Mouse (Mus musculus): Measurements from ENCODE around the gene Limk2. TPM values are rescaled to one million over a fixed set of nuclear protein-coding genes. Genes with fewer than 3 reads are reported as not detected.

The Limk2 gene
- polyA plus RNA-seq, 1 experiment from 2014 or later = 82.2 TPM

DNA sequence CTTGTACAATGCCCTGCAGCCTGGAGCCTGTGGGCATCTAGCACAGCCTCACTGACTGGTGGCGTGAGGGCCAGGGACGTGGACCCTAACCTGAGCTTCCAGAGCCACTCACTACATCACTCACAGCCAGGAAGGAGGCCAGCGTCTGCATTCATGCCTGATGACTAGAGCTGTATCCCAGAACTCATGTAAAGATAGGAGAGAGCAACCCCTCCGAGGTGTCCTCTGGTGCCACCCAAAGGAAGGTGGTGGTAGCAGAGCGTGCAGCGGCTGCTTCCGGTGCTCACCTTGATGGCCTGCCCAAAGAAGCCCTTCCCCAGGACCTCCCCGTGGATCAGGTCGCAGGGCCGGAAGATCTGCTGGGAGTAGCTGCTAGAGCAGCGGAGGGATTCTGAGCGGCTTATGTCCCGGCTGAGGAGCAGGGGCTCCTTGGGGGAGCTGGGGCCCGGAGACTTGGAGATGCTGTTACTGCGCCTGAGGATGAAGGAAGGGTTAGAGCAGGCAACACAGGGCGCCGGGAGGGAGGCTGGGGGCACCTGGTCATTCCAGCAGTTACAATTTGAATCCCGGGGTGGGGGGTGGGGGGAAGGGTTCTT lies 55.9 kb downstream of the Limk2 start:
- H3K27ac ChIP-seq = no peak overlapping the region
- no peaks in the 10 kb centered on the region for H3K9me3 ChIP-seq
- no peaks in the 10 kb centered on the region for H3K27me3 ChIP-seq (ENCODE audit: insufficient read depth, poor library complexity, severe bottlenecking)
- H3K4me3 ChIP-seq = no peak overlapping the region
- DNase-seq (ENCODE audit: low spot score) = no peak
- H3K36me3 ChIP-seq = peaks cover 87% of the 10 kb centered on the region
- H3K4me1 ChIP-seq (replicated peaks) = peaks cover 14% of the 10 kb centered on the region
- 48% methylated on average over 18 of the region's 18 CpGs for WGBS

DNA sequence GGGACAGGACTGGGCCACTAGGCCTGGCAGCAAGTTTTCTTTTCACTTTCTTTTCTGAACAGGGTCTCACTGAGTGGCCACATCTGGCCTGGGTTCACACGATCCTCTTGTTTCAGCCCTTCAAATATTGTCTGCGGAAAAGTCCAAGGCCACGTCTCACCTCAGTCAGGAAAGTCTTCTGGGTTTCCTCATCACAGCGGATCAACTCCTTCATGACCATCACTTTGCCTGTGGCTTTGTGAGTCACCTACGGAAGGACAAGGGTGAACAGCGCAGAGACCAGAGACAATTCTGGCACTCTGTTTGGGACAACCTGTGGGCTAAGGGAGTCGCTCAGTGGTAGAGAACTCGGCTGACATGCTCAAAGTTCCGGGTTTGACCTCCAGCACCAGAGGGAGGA lies 56.9 kb downstream of the Limk2 start:
- no peak overlapping the region for H3K4me3 ChIP-seq
- peaks cover 23% of the 10 kb centered on the region for H3K4me1 ChIP-seq (replicated peaks)
- peaks cover 81% of the 10 kb centered on the region for H3K36me3 ChIP-seq
- no peak overlapping the region for H3K27ac ChIP-seq
- H3K9me3 ChIP-seq = no peaks in the 10 kb centered on the region
- no peak for DNase-seq (ENCODE audit: low spot score)
- no peaks in the 10 kb centered on the region for H3K27me3 ChIP-seq (ENCODE audit: insufficient read depth, poor library complexity, severe bottlenecking)
- 90% methylated on average over 9 of the region's 9 CpGs for WGBS

DNA sequence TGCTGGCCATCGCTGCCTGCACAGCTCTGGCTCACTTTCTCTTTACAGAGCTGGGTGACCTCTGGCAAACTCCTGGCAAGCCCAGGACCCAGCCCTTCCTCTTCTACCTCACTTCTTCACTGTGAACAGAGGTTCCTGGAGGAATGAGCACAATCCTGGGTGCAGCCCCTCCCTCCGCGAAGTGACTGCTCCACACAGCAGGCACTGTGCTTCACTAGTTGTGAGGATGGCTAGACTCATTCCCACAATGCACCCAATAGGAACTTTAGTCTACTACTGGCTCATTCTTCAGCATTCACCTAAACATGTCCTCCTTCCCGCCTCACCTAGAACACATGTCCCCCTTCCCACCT lies 59.7 kb downstream of the Limk2 start:
- H3K27ac ChIP-seq = 0 out of 2 replicates have a peak overlapping the region, but pooled peaks have one; percentile 80

DNA sequence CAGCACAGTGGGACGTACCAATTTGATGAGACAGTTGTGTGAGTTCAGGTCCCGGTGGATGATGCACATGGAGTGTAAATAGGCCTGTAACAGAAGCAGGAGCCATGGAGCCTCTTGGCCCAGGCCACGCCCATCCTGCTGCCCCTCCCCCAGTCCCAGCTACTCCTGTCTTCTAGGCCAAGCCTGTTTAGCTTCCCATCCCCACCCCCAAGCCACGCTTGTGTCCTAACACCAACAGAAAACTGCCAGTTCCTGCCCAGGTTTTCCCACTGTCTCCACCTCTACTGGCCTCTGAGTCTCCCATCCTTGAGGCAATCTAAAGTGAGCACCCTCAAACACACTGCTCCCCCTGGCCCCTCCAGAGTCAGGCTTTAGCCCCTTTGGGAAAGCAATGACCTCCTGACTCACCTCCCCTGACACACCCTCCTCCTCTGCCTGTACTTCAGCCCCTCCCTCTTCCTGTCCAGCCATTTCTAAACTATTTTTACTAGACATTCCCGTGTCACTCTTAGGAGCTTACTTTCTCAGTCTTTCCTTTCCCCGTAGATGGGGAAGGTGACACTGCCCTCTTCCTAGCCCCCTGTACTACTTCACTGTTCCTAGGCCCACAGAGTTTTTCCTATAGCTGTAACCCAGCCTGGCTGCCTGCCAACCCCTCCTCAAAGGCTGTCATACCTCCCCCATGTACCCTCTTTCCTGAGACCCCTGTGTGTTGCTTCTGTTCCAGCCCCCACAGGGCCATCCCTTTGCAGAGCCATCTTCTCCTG lies 60.2 kb downstream of the Limk2 start:
- H3K27me3 ChIP-seq (ENCODE audit: insufficient read depth, poor library complexity, severe bottlenecking) = no peaks in the 10 kb centered on the region
- H3K27ac ChIP-seq = peak overlapping the region; percentile 80
- H3K9me3 ChIP-seq = no peaks in the 10 kb centered on the region
- peak; percentile 59 for DNase-seq (ENCODE audit: low spot score)
- 29% methylated on average over 6 of the region's 6 CpGs for WGBS
- H3K4me3 ChIP-seq = no peak overlapping the region
- H3K36me3 ChIP-seq = peaks cover 82% of the 10 kb centered on the region
- H3K4me1 ChIP-seq (replicated peaks) = peaks cover 23% of the 10 kb centered on the region

More for the DNA sequence above, 59.7 kb downstream of the Limk2 start:
- Histone ChIP-seq H3K4me1 (replicated peaks) (peaks cover 23% of the 10 kb centered on the region), H3K4me3 (no peak overlapping the region), H3K36me3 (peaks cover 82% of the 10 kb centered on the region), H3K27me3 (ENCODE audit: insufficient read depth, poor library complexity, severe bottlenecking) (no peaks in the 10 kb centered on the region), H3K9me3 (no peaks in the 10 kb centered on the region)
- 90% methylated on average over 4 of the region's 4 CpGs for WGBS
- no peak for DNase-seq (ENCODE audit: low spot score)

DNA sequence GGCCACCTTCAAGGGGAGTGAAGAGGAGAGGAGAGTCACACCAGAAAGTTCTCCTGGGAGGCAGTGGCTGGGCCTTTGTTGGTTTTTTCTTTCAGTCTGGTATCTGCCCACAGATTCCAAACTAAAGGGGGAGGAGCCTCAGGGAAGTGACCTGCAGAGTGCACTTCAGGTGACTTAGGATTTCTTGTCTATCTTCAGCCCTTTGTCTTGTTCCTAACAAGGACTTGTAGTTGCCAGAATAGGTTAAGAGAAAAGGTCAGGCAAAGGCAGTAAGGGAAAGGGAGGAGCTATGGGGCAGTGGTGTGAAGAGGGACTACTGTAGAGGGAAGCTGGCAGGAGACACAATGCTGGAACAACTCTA lies 61.2 kb downstream of the Limk2 start:
- Histone ChIP-seq H3K36me3 (peaks cover 82% of the 10 kb centered on the region), H3K27me3 (ENCODE audit: insufficient read depth, poor library complexity, severe bottlenecking) (no peaks in the 10 kb centered on the region), H3K4me3 (no peak overlapping the region), H3K9me3 (no peaks in the 10 kb centered on the region), H3K27ac (peak overlapping the region; percentile 80), H3K4me1 (replicated peaks) (peaks cover 23% of the 10 kb centered on the region)
- no peak for DNase-seq (ENCODE audit: low spot score)

DNA sequence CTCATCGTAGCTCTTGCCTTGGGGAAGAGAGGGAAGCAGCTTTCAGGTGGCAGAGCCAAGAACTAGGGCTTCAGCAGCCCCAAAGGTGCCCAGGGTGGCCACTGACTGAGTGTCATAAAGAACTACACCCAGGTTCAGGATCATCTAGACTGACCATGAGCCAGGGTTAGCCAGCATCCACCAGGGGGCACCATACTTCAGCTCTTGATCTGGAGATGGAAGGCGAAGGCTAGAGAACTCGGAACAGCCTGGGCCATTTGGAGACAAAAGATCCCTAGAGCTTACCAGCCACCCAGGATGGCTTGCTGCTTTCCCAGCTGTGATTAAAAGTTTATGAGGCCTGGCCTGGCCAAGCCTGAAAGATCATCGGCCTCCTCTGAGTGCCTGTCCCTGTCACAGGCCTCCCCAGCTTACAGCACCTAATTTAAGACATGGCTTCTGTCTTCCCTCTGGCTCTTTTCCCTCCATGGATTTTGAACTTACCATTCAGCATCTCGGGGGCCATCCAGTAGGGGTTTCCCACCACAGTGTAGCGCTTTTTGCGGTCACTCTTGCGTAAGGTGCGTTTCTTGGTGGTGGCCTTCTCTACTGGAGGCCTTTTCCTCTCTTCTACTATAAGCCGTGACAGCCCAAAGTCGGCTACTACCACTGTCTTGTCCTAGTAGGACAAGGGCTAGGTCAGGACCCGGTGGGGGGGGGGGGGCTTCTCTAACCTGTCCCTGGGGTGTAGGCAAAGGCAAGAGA lies 61.7 kb downstream of the Limk2 start:
- Histone ChIP-seq H3K27me3 (ENCODE audit: insufficient read depth, poor library complexity, severe bottlenecking) (no peaks in the 10 kb centered on the region), H3K4me1 (replicated peaks) (peaks cover 23% of the 10 kb centered on the region), H3K4me3 (no peak overlapping the region), H3K27ac (peak overlapping the region; percentile 80), H3K36me3 (peaks cover 82% of the 10 kb centered on the region), H3K9me3 (no peaks in the 10 kb centered on the region)
- DNase-seq (ENCODE audit: low spot score) = peak; percentile 87
- 64% methylated on average over 12 of the region's 12 CpGs for WGBS

DNA sequence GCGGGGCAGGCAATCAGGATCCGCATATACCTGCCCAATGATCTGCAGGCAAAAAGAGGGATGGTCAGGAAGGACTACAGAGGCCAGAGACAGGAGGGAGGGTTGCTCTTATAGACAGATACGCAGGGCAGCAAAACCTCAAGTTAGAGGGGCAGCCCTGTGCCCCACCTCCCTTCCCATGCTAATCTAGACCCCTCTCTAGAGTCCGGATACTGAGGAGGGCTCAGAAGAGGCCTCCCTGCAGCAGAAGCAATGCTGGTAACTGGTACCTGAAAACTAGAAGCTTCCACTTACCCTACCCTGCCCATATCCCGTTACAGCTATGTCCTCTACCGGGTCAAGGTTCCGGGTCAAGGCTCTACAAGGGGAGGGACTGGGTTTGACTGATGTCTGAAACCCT lies 62.6 kb downstream of the Limk2 start:
- peaks cover 23% of the 10 kb centered on the region for H3K4me1 ChIP-seq (replicated peaks)
- H3K27me3 ChIP-seq (ENCODE audit: insufficient read depth, poor library complexity, severe bottlenecking) = no peaks in the 10 kb centered on the region
- no peak overlapping the region for H3K4me3 ChIP-seq
- 92% methylated on average over 7 of the region's 7 CpGs for WGBS
- peaks cover 83% of the 10 kb centered on the region for H3K36me3 ChIP-seq
- no peak for DNase-seq (ENCODE audit: low spot score)
- no peak overlapping the region for H3K27ac ChIP-seq
- H3K9me3 ChIP-seq = no peaks in the 10 kb centered on the region

DNA sequence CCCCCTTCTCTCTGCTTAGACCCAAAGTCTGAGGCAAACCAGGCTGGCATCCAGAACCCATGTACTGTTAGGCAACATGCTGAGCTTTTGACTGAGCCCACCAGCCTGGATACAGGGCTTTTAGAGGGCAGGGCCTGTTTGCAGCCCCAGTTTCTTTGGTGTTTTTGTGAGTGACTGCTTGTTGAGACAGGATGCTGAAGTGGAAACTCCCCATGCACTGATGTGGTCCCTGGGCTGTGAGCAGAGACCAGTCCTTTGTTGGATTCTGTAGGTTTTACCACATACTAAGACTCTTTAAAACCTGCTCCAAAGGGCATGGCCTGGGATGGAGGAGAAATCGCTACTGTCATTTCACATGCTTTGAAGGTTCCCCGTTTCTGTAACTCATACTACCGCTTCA lies 64.1 kb downstream of the Limk2 start:
- peaks cover 23% of the 10 kb centered on the region for H3K4me1 ChIP-seq (replicated peaks)
- no peak overlapping the region for H3K27ac ChIP-seq
- 87% methylated on average over 3 of the region's 3 CpGs for WGBS
- no peaks in the 10 kb centered on the region for H3K27me3 ChIP-seq (ENCODE audit: insufficient read depth, poor library complexity, severe bottlenecking)
- H3K36me3 ChIP-seq = peaks cover 73% of the 10 kb centered on the region
- H3K4me3 ChIP-seq = no peak overlapping the region
- DNase-seq (ENCODE audit: low spot score) = no peak
- H3K9me3 ChIP-seq = no peaks in the 10 kb centered on the region

DNA sequence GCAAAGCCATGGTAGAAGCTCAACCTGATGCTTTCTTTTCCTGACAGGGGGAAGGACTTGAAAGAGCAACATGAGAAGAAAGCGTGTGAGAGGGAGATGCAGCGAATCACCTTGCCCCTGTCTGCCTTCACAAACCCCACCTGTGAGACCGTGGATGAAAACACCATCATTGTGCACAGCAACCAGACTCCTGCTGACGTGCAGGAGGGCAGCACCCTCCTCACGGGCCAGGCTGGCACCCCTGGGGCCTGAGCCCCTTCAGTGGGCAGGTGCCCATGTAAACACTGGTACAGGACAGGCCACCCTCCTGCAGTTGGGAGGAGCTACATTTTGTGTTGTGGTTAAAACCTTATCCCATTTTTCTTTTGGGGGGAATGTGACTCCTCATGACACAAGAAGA lies 67.5 kb downstream of the Limk2 start:
- Histone ChIP-seq H3K9me3 (no peaks in the 10 kb centered on the region), H3K27me3 (ENCODE audit: insufficient read depth, poor library complexity, severe bottlenecking) (no peaks in the 10 kb centered on the region), H3K27ac (no peak overlapping the region), H3K4me3 (no peak overlapping the region), H3K36me3 (peaks cover 54% of the 10 kb centered on the region), H3K4me1 (replicated peaks) (peaks cover 17% of the 10 kb centered on the region)
- WGBS = 79% methylated on average over 5 of the region's 5 CpGs
- no peak for DNase-seq (ENCODE audit: low spot score)

DNA sequence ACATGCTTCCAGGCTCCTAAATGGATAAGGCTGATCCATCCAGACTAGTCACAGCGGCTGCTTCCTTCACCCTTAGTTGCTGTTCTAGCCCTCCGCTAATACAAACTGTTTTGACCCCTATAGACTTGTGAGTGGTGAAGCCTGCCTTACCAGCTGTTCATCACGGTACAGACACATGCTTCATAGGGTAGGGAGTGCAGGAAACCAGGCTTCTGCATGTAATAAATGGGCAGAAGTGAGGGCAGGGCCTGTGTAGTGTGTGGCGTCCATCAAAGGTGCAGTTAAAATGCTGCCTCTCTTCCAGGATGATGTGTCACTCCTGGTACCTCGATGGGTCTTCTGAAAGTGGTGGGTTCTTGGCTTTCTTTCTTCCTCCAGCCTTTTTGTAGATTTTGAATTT lies 71.0 kb downstream of the Limk2 start:
- Histone ChIP-seq H3K27me3 (ENCODE audit: insufficient read depth, poor library complexity, severe bottlenecking) (0 out of 2 replicates have a peak, but pooled peaks cover 5% of the 10 kb centered on the region), H3K4me1 (replicated peaks) (peaks cover 38% of the 10 kb centered on the region), H3K36me3 (peaks cover 19% of the 10 kb centered on the region), H3K9me3 (no peaks in the 10 kb centered on the region), H3K27ac (peak overlapping the region; percentile 92), H3K4me3 (no peak overlapping the region)
- 46% methylated on average over 5 of the region's 5 CpGs for WGBS
- DNase-seq (ENCODE audit: low spot score) = no peak

DNA sequence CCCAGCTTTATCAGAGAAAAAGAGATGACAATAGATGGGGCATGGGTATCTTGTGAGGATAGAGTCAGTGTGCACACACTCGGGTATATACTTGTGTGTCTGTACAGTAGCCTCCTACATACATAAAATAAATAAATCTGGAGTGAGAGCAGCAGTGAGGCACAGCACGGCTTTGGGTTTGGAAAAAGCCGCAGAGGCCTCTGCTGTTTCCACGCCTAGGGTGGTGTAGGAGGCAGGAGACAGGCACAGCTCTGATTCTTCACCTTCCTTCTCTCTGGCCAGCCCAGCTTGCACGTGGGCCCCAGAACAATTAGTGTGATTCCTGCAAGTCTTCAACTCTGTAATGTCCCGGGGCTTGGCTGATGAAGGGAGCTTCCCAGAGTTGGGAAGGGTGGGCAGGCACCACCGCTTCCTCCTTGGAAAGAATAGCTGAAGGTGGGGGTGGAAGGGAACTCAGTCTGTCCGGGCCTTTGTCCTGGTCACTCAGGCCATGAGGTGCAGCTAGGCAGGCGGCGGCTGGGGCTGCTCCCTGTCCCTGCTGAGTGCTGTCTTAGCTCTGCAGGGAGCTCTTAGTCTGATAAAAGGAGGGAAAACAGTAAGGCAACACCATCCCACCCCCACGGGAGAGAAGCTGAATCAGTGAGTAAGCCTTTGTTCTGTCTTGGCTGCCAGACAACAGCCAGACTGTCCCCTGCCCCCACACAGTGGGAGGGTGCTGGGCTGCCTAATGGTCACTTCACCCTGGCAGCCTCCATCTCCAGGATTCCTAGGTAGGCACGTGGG lies 71.6 kb downstream of the Limk2 start:
- peaks cover 13% of the 10 kb centered on the region for H3K36me3 ChIP-seq
- H3K9me3 ChIP-seq = no peaks in the 10 kb centered on the region
- peaks cover 44% of the 10 kb centered on the region for H3K4me1 ChIP-seq (replicated peaks)
- 0 out of 2 replicates have a peak, but pooled peaks cover 7% of the 10 kb centered on the region for H3K27me3 ChIP-seq (ENCODE audit: insufficient read depth, poor library complexity, severe bottlenecking)
- 6% methylated on average over 12 of the region's 12 CpGs for WGBS
- peak overlapping the region; percentile 92 for H3K27ac ChIP-seq
- H3K4me3 ChIP-seq = peak overlapping the region; percentile 20
- DNase-seq (ENCODE audit: low spot score) = peak; percentile 73

DNA sequence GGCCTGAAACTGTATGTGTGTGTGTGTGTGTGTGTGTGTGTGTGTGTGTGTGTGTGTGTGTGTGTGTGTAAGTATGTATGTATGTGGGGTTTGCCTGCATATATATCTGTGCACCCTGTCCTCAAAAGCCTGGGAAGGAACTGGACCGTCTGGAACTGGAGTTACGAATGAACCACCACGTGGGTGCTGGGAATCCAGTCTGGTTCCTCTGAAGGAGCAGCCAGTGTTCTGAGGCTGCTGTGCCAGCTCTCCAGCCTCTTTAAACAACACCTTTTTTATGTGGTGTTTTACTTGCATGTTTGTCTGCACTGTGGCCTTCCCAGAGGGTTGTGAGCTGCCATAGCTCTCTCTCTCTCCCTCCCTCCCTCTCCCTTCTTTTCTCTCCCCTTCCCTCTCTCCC lies 72.4 kb downstream of the Limk2 start:
- H3K4me3 ChIP-seq = no peak overlapping the region
- no peaks in the 10 kb centered on the region for H3K9me3 ChIP-seq
- H3K27ac ChIP-seq = peak overlapping the region; percentile 92
- DNase-seq (ENCODE audit: low spot score) = no peak
- 56% methylated on average over 3 of the region's 3 CpGs for WGBS
- 0 out of 2 replicates have a peak, but pooled peaks cover 7% of the 10 kb centered on the region for H3K27me3 ChIP-seq (ENCODE audit: insufficient read depth, poor library complexity, severe bottlenecking)
- peaks cover 6% of the 10 kb centered on the region; the same call in 1 of the 2 replicates for H3K36me3 ChIP-seq
- H3K4me1 ChIP-seq (replicated peaks) = peaks cover 52% of the 10 kb centered on the region

Measured in hindbrain, embryonic 10.5 days (tissue).